Mouse (Mus musculus) heart, adult 2 months (tissue): ENCODE measurements around the gene Tspan9.

Experiments
- CTCF ChIP-seq: fragments of 200-600 bp; IDR thresholded peaks from 2 replicates; pipeline ENCODE4 v1.8.1; 2022; ENCODE audit warnings: antibody characterized with exemption, mild to moderate bottlenecking, moderate library complexity
- POLR2A ChIP-seq: fragments of 200-500 bp; IDR thresholded peaks from 2 replicates; pipeline ENCODE4 v1.6.1; 2011; ENCODE audit warnings: mild to moderate bottlenecking, low read depth, low read length, control low read depth; ENCODE audit not compliant: insufficient read depth

DNA sequence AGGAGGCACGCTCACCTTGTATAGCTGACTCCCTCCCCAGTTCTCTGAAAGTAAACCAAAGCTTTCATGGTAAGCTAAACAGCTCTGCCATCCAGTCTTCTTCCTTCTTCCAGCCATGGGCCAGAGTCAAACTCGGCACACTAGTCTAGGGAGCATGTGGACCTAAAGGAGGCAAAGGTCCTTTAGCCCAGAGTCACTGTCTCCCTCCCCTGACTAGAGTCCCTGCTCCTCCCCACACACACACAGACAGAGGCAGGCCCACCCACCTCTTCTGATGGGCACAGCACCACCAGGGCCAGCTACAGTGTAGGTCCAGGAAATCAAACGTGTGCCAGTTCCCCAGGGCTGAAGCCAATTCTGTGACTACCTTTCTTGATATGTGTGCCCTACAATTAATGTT lies 16.1 kb downstream of the Tspan9 start:
- no peak for TF ChIP-seq CTCF
- TF ChIP-seq POLR2A, result no peak
